Mouse (Mus musculus): Measurements from ENCODE around the gene Camsap2. TPM values are rescaled to one million over a fixed set of nuclear protein-coding genes. Genes with fewer than 3 reads are reported as not detected.

The Camsap2 gene
- polyA plus RNA-seq, 1 experiment from 2014 or later: 31.1 TPM

DNA sequence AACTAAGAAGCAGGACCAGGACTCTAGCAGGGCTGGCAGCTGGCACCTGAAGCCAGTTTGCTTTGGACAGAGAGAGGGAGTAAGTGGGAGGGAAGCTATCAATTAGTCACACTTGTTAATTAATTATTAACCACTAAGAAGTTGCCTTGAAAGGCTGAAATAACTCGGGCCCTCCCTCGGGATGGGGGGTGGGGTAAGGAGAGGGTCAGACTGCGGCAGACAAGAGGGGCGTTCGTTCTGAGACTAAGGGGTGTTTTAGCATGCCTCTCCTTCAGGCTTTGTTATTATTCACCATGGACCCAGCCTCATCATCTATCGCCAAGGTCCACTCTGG lies 116.9 kb downstream of the Camsap2 start:
- H3K36me3 ChIP-seq (replicated peaks): no peaks in the 10 kb centered on the region
- no peaks in the 10 kb centered on the region for H3K9me3 ChIP-seq
- H3K4me2 ChIP-seq: no peak overlapping the region
- H3K27ac ChIP-seq: no peak overlapping the region
- H3K9ac ChIP-seq: no peak overlapping the region
- no peak overlapping the region for H3K4me3 ChIP-seq
- no peak for ATAC-seq (replicated peaks)
- H3K27me3 ChIP-seq (replicated peaks): no peaks in the 10 kb centered on the region
- H3K4me1 ChIP-seq: peaks cover 59% of the 10 kb centered on the region
- WGBS: 21% methylated on average over 6 of the region's 6 CpGs

- Histone ChIP-seq H3K36me3 (replicated peaks) (no peaks in the 10 kb centered on the region), H3K27me3 (replicated peaks) (no peaks in the 10 kb centered on the region), H3K9ac (no peak overlapping the region), H3K4me2 (peak overlapping the region; percentile 12; the same call in 1 of the 2 replicates), H3K9me3 (no peaks in the 10 kb centered on the region), H3K4me3 (no peak overlapping the region), H3K4me1 (peaks cover 55% of the 10 kb centered on the region), H3K27ac (no peak overlapping the region)
- ATAC-seq (replicated peaks): no peak
- 12% methylated on average over 13 of the region's 13 CpGs for WGBS
Measured at GRCm38 (mm10) chr1:136228328-136229039, 117.4 kb downstream of the Camsap2 start.

DNA sequence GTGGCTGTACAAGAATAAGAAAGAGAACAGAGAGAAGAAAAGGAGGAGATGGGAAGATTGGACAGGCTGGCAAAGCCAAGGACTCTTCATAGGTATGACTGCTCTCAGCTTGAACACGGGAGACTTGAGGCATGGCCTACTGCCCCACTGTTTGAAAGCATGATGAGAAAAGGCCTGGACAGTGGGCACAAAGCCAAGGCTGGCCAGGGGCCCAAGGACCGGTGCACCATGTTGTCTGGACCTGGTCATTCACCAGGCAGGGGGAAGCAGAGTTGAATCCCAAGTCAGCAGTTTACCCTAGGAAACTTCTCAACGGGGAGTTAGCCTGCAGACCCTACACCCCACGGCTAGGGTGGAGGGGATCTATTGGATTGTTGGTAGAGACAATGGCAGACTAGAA lies 118.0 kb downstream of the Camsap2 start:
- ATAC-seq (replicated peaks): no peak
- 60% methylated on average over 4 of the region's 4 CpGs for WGBS
- peaks cover 49% of the 10 kb centered on the region for H3K4me1 ChIP-seq

GRCm38 (mm10) chr1:136226626-136227025 lies 119.3 kb downstream of the Camsap2 start:
- Histone ChIP-seq H3K4me2 (no peak overlapping the region), H3K4me1 (peaks cover 37% of the 10 kb centered on the region), H3K9ac (no peak overlapping the region), H3K36me3 (replicated peaks) (no peaks in the 10 kb centered on the region), H3K9me3 (no peaks in the 10 kb centered on the region), H3K27ac (no peak overlapping the region), H3K4me3 (no peak overlapping the region), H3K27me3 (replicated peaks) (no peaks in the 10 kb centered on the region)
- 98% methylated on average over 8 of the region's 8 CpGs for WGBS
- no peak for ATAC-seq (replicated peaks)

More for the DNA sequence above, 118.0 kb downstream of the Camsap2 start:
- H3K4me3 ChIP-seq: no peak overlapping the region
- no peaks in the 10 kb centered on the region for H3K9me3 ChIP-seq
- no peak overlapping the region for H3K4me2 ChIP-seq
- H3K9ac ChIP-seq: no peak overlapping the region
- H3K36me3 ChIP-seq (replicated peaks): no peaks in the 10 kb centered on the region
- H3K27me3 ChIP-seq (replicated peaks): no peaks in the 10 kb centered on the region
- H3K27ac ChIP-seq: no peak overlapping the region

DNA sequence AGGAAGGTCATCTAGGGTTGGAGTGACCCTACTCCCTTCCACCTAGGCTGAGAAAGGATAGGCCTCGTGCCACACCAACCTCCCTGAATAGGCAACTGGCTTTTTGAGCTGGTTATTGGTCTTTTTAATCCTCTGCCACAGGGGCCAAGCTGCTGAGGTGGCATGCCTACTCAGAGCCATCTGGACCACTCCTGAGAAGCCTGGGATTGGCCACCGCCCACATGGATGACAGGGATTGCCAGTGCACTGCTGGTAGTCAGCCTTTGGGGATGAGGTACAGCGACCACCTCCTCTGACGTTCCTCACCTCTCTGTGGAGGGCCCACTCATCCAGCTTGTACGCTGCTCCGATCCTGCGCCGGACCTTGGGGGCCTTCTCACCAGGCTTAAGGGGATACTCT lies 120.1 kb downstream of the Camsap2 start:
- H3K27me3 ChIP-seq (replicated peaks): no peaks in the 10 kb centered on the region
- no peak overlapping the region for H3K27ac ChIP-seq
- ATAC-seq (replicated peaks): no peak
- no peak overlapping the region for H3K4me2 ChIP-seq
- WGBS: 94% methylated on average over 8 of the region's 8 CpGs
- H3K9ac ChIP-seq: no peak overlapping the region
- no peak overlapping the region for H3K4me3 ChIP-seq
- peaks cover 30% of the 10 kb centered on the region for H3K4me1 ChIP-seq
- H3K9me3 ChIP-seq: no peaks in the 10 kb centered on the region
- H3K36me3 ChIP-seq (replicated peaks): no peaks in the 10 kb centered on the region

GRCm38 (mm10) chr1:136223758-136224342 lies 122.1 kb downstream of the Camsap2 start:
- WGBS: 96% methylated on average over 10 of the region's 10 CpGs
- Histone ChIP-seq H3K4me2 (no peak overlapping the region), H3K27me3 (replicated peaks) (no peaks in the 10 kb centered on the region), H3K9me3 (no peaks in the 10 kb centered on the region), H3K36me3 (replicated peaks) (no peaks in the 10 kb centered on the region), H3K9ac (no peak overlapping the region), H3K4me1 (peaks cover 15% of the 10 kb centered on the region), H3K4me3 (no peak overlapping the region), H3K27ac (no peak overlapping the region)
- ATAC-seq (replicated peaks): no peak

- no peaks in the 10 kb centered on the region for H3K9me3 ChIP-seq
Measured at GRCm38 (mm10) chr1:136222386-136222785, 123.5 kb downstream of the Camsap2 start.

DNA sequence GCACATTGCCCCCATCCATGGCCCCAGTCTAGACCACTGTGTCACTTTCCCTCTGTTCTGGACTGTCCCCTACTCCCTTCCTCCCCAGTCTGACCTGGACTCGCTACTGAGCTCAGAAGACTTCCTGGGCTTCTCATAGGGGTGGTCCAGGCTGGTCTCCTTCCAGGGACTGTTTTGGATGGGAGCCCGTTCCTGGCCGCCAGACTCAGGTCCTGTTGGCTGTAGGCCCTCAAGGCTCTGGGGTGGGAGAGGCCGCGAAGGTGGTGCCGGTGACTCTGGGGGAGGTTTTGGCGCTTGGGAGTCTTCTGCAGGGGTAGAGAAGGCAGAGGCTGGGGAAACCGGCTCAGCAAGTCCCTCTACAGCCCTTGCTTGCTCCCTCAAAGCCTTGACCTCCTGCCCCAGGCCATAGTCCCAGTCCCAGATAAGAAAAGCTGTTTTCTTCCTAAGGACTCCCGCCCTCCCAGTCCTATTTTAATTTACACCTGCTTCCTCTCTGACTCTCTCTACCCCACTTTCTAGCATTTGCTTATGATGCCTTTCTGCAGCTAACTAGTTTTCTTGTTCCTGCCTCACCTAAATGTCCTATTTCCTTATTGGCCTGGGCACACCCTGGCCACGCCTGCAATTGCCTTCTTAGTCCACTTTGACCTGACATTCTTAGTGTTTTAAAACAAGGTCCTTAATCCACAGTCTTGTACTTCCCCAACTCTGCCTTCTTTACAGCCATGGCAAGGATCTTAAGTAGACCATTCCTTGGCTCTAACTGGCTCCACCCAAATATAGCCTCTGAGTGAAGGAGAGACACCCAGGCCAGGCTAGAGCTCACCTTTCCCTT lies 125.7 kb downstream of the Camsap2 start:
- H3K4me2 ChIP-seq: no peak overlapping the region
- H3K36me3 ChIP-seq (replicated peaks): no peaks in the 10 kb centered on the region
- H3K27ac ChIP-seq: no peak overlapping the region
- H3K27me3 ChIP-seq (replicated peaks): no peaks in the 10 kb centered on the region
- 91% methylated on average over 10 of the region's 10 CpGs for WGBS
- no peak overlapping the region for H3K9ac ChIP-seq
- ATAC-seq (replicated peaks): no peak; the same call in 1 of the 2 replicates
- no peaks in the 10 kb centered on the region for H3K9me3 ChIP-seq
- H3K4me1 ChIP-seq: 0 out of 2 replicates have a peak, but pooled peaks cover 2% of the 10 kb centered on the region
- H3K4me3 ChIP-seq: no peak overlapping the region

More at GRCm38 (mm10) chr1:136222386-136222785, 123.5 kb downstream of the Camsap2 start:
- Histone ChIP-seq H3K27me3 (replicated peaks) (no peaks in the 10 kb centered on the region), H3K4me2 (no peak overlapping the region), H3K9ac (no peak overlapping the region), H3K27ac (no peak overlapping the region), H3K4me3 (no peak overlapping the region), H3K4me1 (0 out of 2 replicates have a peak, but pooled peaks cover 4% of the 10 kb centered on the region), H3K36me3 (replicated peaks) (no peaks in the 10 kb centered on the region)
- 88% methylated on average over 10 of the region's 10 CpGs for WGBS
- no peak for ATAC-seq (replicated peaks)

Other genes starting within 250 kb of the Camsap2 start
- gene Kif21b, start 214.7 kb downstream of the Camsap2 start, polyA plus RNA-seq (2015; fragmentation: Nextera tagmentation; extraction: Ambion mirVana): 58.9 and 62.0 TPM in 2 replicates
- not detected in 2 replicates for gene Mroh3, start 133.3 kb downstream of the Camsap2 start, polyA plus RNA-seq (2015; fragmentation: Nextera tagmentation; extraction: Ambion mirVana)
- 2.2 and 2.3 TPM in 2 replicates for gene Inava, start 111.8 kb downstream of the Camsap2 start, polyA plus RNA-seq (2015; fragmentation: Nextera tagmentation; extraction: Ambion mirVana)
- gene Gpr25, start 85.2 kb downstream of the Camsap2 start, polyA plus RNA-seq (2015; fragmentation: Nextera tagmentation; extraction: Ambion mirVana): 0.49 and 0.62 TPM in 2 replicates
- gene Ddx59, start 69.2 kb upstream of the Camsap2 start, polyA plus RNA-seq (2015; fragmentation: Nextera tagmentation; extraction: Ambion mirVana): 15.1 and 17.2 TPM in 2 replicates
- gene Kif14, start 120.2 kb upstream of the Camsap2 start, polyA plus RNA-seq (2015; fragmentation: Nextera tagmentation; extraction: Ambion mirVana): 0.53 and 0.66 TPM in 2 replicates